Mouse (Mus musculus) forebrain, embryonic 11.5 days (tissue): ENCODE measurements around the gene Fxyd2. TPM values are rescaled to one million over a fixed set of nuclear protein-coding genes. Genes with fewer than 3 reads are reported as not detected.

Source experiments
- ATAC-seq: fragments of 200-750 bp; cut with Nextera tagmentation; replicated peaks from 2 replicates; pipeline ENCODE4 v1.8.0; 2017; ENCODE audit warnings: moderate TSS enrichment; ENCODE audit not compliant: low FRiP score
- DNase-seq: peaks from one replicate; pipeline ENCODE4 v3.0.0-alpha.2; 2017; ENCODE audit warnings: low spot score
- H3K27ac ChIP-seq: fragments of 300-500 bp; sonication (generic); 2 replicates; pipeline ENCODE4 v1.5.1; 2014; ENCODE audit warnings: low read depth, low read length
- H3K27me3 ChIP-seq: fragments of 300-500 bp; sonication (generic); 2 replicates; pipeline ENCODE4 v1.6.1; 2014; ENCODE audit warnings: mild to moderate bottlenecking, low read length, mixed read lengths; ENCODE audit not compliant: control insufficient read depth, insufficient read depth
- H3K36me3 ChIP-seq: fragments of 300-500 bp; sonication (generic); 2 replicates; pipeline ENCODE4 v1.6.1; 2014; ENCODE audit warnings: mild to moderate bottlenecking, low read length, moderate library complexity, mixed read lengths; ENCODE audit not compliant: control insufficient read depth, insufficient read depth
- H3K4me1 ChIP-seq: fragments of 300-500 bp; sonication (generic); replicated peaks from 2 replicates; pipeline ENCODE4 v1.6.1; 2014; ENCODE audit warnings: low read length, mixed read lengths; ENCODE audit not compliant: control insufficient read depth, insufficient read depth
- H3K4me2 ChIP-seq: fragments of 300-500 bp; sonication (generic); 2 replicates; pipeline ENCODE4 v1.6.1; 2014; ENCODE audit warnings: low read depth, mild to moderate bottlenecking, low read length, moderate library complexity, mixed read lengths; ENCODE audit not compliant: severe bottlenecking
- H3K4me3 ChIP-seq: fragments of 300-500 bp; sonication (generic); 2 replicates; pipeline ENCODE4 v1.5.1; 2014; ENCODE audit warnings: low read depth, low read length
- H3K9ac ChIP-seq: fragments of 300-500 bp; sonication (generic); 2 replicates; pipeline ENCODE4 v1.6.1; 2014; ENCODE audit warnings: low read length
- H3K9me3 ChIP-seq: fragments of 300-500 bp; sonication (generic); 2 replicates; pipeline ENCODE4 v1.6.1; 2016; ENCODE audit warnings: low read length, mixed read lengths; ENCODE audit not compliant: control insufficient read depth
- WGBS: fragments of 180-500 bp; shearing (Covaris S2); extraction: QIAGEN DNeasy Blood & Tissue Kit; methylation state at CpG from one replicate; pipeline ENCODE4 v1.1.7; 2014; 5-methylcytosine and 5-hydroxymethylcytosine counted together
- polyA plus RNA-seq: library from polyadenylated mRNA; unstranded; fragments of >200 nt; fragmentation: Nextera tagmentation; extraction: Ambion mirVana; gene quantifications from 2 replicates; pipeline ENCODE4 v1.2.1, GENCODE M21; 2014

Fxyd2 gene
- polyA plus RNA-seq, 1 experiment from 2014 or later, result 3.4 TPM

DNA sequence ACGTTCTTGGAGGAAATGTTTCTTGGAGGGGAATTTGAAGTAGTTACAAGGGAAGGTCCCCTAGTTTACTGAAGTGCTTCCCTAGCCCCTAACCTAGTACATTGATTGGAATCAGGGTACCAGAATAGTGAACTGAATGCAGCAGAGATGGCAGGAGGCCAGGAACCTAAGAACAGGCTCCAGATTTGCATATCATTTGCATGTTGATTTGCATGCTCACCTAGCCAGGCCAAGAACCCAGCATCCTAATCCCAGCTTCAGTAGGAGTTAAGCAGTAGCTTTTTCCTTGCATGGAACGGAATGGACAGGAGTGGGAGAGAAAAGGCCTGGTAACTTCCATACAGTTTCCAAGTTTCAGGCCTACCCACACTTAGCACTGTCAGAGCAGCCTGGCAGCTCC lies 34.7 kb downstream of the Fxyd2 start:
- H3K4me3 ChIP-seq, result no peak overlapping the region
- no peak overlapping the region for H3K27ac ChIP-seq
- DNase-seq (no peak), ATAC-seq (no peak)
- H3K4me2 ChIP-seq, result no peak overlapping the region
- H3K4me1 ChIP-seq, result peaks cover 11% of the 10 kb centered on the region; the same call in 1 of the 2 replicates
- no peak overlapping the region for H3K9ac ChIP-seq
- H3K27me3 ChIP-seq, result peaks cover 34% of the 10 kb centered on the region
- WGBS, result 86% methylated on average over 2 of the region's 2 CpGs
- no peaks in the 10 kb centered on the region for H3K36me3 ChIP-seq
- no peaks in the 10 kb centered on the region for H3K9me3 ChIP-seq

DNA sequence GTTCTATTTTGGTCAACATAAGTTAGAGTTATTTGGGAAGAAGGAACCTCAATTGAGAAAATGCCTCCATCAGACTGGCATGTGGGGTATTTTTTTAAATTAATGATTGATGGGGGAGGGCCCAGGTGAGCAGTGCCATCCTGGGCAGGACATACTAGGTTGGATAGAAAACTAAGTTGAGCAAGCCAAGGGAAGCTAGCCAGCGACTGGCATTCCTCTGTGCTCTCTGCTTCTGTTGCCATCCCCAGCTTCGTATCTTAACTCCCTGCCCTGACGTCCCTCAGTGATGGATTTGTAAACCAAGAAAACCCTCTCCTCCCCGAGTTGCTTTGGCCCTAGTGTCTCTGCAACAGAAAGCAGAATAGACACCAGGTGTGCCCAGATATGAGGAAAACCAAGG lies 39.6 kb downstream of the Fxyd2 start:
- Histone ChIP-seq H3K27me3 (no peaks in the 10 kb centered on the region), H3K4me3 (no peak overlapping the region), H3K4me1 (0 out of 2 replicates have a peak, but pooled peaks cover 3% of the 10 kb centered on the region), H3K27ac (no peak overlapping the region), H3K9ac (no peak overlapping the region), H3K36me3 (no peaks in the 10 kb centered on the region), H3K9me3 (no peaks in the 10 kb centered on the region), H3K4me2 (no peak overlapping the region)
- ATAC-seq, result no peak
- no peak for DNase-seq
- WGBS, result 77% methylated on average over 4 of the region's 4 CpGs

DNA sequence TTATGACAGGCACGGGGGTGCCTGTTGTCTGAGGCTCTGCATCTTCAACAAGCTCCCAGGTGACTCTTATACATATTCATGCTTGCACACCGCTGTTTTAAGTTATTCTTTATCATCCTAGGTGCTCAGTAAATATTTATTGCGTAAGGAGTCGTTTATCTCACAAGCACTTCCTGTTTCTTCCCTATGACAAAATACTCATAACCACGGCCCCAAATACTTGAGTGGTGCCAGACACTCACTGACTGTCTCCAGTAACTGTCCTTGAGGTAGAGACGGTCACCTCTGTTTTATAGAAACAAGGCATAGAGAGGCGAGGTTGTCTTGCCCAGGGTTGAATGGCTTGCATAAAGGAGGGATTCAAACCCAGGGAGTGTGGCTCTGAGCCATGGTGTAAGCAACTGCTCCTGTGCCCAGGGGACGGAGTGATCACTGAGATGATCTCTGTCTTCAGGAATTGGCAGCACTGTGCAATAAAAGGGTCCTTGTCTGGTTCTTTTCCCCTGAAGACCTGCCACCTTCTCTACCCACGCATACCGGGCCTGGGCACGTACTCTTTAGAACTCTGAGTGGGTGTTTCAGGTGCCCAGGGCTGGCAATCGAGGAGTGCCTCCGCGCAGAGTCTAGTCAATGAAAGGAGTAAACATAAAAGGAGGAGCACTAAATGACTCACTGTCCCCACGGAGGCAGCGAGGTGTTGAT lies 40.8 kb downstream of the Fxyd2 start:
- Histone ChIP-seq H3K9ac (no peak overlapping the region), H3K36me3 (no peaks in the 10 kb centered on the region), H3K27me3 (no peaks in the 10 kb centered on the region), H3K4me1 (0 out of 2 replicates have a peak, but pooled peaks cover 3% of the 10 kb centered on the region), H3K9me3 (no peaks in the 10 kb centered on the region), H3K4me3 (no peak overlapping the region), H3K4me2 (no peak overlapping the region), H3K27ac (no peak overlapping the region)
- DNase-seq, result no peak
- ATAC-seq, result no peak
- WGBS, result 85% methylated on average over 16 of the region's 16 CpGs

DNA sequence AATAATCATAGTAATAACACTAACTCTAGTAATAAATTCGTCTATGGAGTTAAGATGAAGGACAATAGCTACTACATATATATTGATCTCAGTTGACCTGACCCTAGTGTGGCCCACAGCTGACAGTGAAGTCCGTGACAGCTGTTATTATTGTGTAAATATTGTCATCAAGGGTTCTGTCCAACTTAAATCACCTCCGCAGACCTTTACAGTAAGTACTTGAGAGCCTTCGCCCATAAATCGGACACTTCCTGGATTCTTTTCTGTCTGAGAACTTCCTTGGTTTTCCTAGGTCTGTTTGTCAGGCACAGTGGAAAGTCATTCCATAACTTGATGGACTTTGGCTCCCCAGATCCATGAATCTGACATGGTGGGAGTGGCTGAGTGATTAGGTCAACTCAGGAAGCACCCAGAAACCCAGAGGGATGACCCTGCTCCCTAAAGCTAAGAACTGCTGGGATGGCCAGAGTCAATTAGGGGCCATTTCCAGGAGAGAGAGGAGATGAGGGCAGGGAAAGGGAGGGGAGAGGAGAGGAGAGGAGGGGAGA lies 44.9 kb downstream of the Fxyd2 start:
- no peaks in the 10 kb centered on the region for H3K27me3 ChIP-seq
- no peak overlapping the region for H3K27ac ChIP-seq
- H3K9me3 ChIP-seq, result no peaks in the 10 kb centered on the region
- no peak overlapping the region for H3K4me3 ChIP-seq
- H3K4me2 ChIP-seq, result no peak overlapping the region
- H3K4me1 ChIP-seq, result 0 out of 2 replicates have a peak, but pooled peaks cover 3% of the 10 kb centered on the region
- 84% methylated on average over 5 of the region's 5 CpGs for WGBS
- no peak for DNase-seq
- ATAC-seq, result no peak
- H3K9ac ChIP-seq, result no peak overlapping the region
- no peaks in the 10 kb centered on the region for H3K36me3 ChIP-seq

DNA sequence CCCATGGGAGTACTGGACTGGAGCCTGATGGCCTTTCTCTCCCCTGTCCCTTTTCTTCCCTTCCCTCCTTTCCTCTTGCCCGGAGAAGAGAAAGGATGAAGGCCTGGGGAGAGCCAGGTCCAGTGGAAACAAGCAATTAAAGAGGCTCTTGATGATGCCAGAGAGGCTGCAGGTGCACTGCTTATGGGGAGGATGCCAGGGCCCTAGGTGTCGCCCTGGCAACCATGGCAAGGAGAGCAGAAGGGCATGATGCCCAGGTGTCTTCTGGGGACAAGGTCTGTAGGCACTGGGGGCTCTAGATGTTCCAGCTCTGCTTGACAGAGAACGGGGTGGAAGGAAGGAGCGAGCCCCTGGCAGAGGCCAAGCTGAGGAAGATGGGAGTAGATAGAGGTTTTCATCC lies 50.2 kb downstream of the Fxyd2 start:
- Histone ChIP-seq H3K4me3 (no peak overlapping the region), H3K27ac (no peak overlapping the region), H3K9ac (no peak overlapping the region), H3K9me3 (no peaks in the 10 kb centered on the region), H3K4me1 (no peaks in the 10 kb centered on the region), H3K36me3 (no peaks in the 10 kb centered on the region), H3K27me3 (no peaks in the 10 kb centered on the region), H3K4me2 (no peak overlapping the region)
- DNase-seq, result no peak
- no peak for ATAC-seq
- 76% methylated on average over 4 of the region's 4 CpGs for WGBS

DNA sequence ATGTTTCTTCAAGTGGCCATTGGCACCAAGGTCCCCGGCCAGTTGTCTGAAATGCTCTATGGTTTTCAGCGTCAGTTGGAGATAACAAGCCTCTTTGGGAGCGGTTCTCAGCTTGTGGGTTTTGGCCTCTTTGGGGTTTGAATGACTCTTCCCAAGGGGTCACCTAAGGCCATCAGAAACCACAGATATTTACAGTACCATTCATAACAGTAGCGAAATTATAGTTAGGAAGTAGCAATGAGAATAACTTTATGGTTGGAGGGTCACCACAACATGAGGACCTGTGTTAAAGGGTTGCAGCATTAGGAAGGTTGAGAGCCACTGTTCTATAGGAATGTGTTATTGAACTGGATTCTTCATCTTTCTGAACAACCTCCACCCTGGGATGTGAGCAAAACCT lies 51.9 kb downstream of the Fxyd2 start:
- Histone ChIP-seq H3K36me3 (no peaks in the 10 kb centered on the region), H3K4me3 (no peak overlapping the region), H3K4me1 (no peaks in the 10 kb centered on the region), H3K27me3 (no peaks in the 10 kb centered on the region), H3K9ac (no peak overlapping the region), H3K27ac (no peak overlapping the region), H3K4me2 (no peak overlapping the region), H3K9me3 (no peaks in the 10 kb centered on the region)
- 92% methylated on average over 4 of the region's 4 CpGs for WGBS
- ATAC-seq (no peak), DNase-seq (no peak)

DNA sequence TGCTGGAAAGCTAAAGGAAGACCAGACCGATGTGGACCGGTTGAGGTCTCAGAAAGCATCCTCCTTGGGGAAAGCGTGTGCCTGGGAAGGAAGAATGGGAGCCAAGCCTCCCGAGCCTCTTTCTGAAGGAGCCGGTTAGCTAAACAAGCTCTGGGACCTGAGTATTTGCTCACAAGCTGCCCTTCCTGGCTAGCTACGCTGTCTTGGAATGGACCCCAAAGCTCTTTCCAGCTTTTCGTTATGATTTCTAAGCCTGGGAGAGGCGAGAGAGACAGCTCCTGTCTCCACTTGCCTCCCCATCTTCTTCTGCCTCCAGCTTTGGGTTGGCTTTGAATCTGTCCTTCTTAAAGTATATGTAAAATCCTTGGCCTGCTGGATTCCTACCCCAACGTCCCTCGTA lies 54.6 kb downstream of the Fxyd2 start:
- Histone ChIP-seq H3K9me3 (no peaks in the 10 kb centered on the region), H3K27me3 (no peaks in the 10 kb centered on the region), H3K36me3 (no peaks in the 10 kb centered on the region), H3K4me3 (no peak overlapping the region), H3K27ac (no peak overlapping the region), H3K4me1 (no peaks in the 10 kb centered on the region), H3K9ac (no peak overlapping the region), H3K4me2 (no peak overlapping the region)
- no peak for ATAC-seq
- WGBS, result 91% methylated on average over 10 of the region's 10 CpGs
- no peak for DNase-seq

DNA sequence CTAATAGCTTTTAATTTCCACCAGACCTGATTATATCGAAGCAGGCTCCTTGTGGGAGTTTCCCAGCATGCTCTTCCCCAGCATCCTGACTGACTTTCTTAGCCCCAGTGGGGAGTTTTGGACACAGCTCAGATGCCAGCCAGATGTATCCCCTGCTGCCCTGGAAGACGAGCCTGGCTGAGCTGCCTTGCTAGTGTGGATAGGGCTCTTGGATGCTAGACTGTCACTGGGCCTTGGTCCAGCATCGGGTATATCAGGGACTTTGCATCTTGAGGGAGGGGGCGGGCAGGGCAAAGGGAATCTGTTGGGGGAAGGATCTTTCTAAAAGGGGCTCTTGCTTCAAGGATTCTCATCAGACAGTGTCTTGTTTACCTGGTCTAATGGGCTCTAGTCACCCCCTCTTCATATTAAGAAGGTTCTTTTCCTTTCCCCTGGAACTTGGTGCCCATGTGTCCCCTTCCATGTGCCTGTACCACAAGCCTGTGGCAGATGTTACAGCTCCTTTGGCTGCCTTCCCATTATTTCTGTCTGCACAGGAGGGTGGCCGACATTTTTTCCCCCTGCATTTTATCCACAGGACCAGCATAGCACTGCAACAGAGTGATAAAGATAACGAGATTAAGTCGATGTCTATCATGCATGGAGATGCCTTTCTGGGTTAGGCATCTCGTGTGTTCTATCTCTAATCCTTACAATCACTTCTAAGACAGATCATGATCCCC lies 55.6 kb downstream of the Fxyd2 start:
- no peaks in the 10 kb centered on the region for H3K27me3 ChIP-seq
- H3K4me2 ChIP-seq, result no peak overlapping the region
- no peak overlapping the region for H3K4me3 ChIP-seq
- H3K36me3 ChIP-seq, result no peaks in the 10 kb centered on the region
- H3K9ac ChIP-seq, result no peak overlapping the region
- WGBS, result 65% methylated on average over 8 of the region's 8 CpGs
- ATAC-seq (no peak), DNase-seq (no peak)
- no peaks in the 10 kb centered on the region for H3K4me1 ChIP-seq
- no peaks in the 10 kb centered on the region for H3K9me3 ChIP-seq
- H3K27ac ChIP-seq, result no peak overlapping the region
